In the genomic region with DNA sequence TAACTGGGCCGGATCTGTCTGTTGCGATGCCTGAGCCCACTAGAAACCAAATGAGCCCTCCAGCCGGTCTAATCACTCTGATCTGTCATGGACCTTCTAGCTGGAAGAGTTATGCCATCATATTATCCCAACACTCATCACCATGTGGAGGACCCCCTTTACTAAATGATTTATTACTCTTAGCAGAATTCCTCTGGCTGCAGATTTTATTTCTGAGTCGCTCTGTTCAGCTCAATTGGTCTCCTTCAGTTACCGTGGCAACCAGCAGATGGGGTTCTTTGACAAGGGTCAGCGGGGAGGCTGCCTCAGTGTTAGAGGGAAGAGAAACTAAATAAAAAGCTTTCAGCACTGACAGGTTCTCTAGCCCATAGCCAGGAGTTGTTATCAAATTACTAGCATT, we compare ENCODE assay signal across 7 mouse cellular contexts.
DNase-seq lines count a peak whose midpoint lies in the region; ATAC-seq lines count a peak whose summit lies in the region.

No protein-coding gene starts in this region.

- H3K9ac ChIP-seq in forebrain, embryonic 15.5 days (replicated peaks) = no peak overlapping the region

- H3K9me3 ChIP-seq in forebrain, embryonic 15.5 days = no peaks in the 10 kb centered on the region

- H3K36me3 ChIP-seq in forebrain, embryonic 15.5 days = no peaks in the 10 kb centered on the region

- 7% methylated on average over 6 of the region's 6 CpGs for WGBS in forebrain, embryonic 15.5 days

- peak; percentile 51 for DNase-seq in right cerebral cortex, postnatal 4 days
- DNase-seq in right cerebral cortex, postnatal 14 days = no peak
- peak; percentile 35 for DNase-seq in lung, postnatal 36 days
- DNase-seq in spleen, postnatal 36 days (ENCODE audit: low spot score in 2 of 2) = peak; percentile 75
- DNase-seq in frontal cortex, adult 2 months (ENCODE audit: extremely low spot score in 1 of 2, low spot score in 1 of 2) = no peak

- ATAC-seq in forebrain, embryonic 15.5 days (replicated peaks) = peak; percentile 44
- no peak for ATAC-seq in activated CD4-positive, CD25-positive, alpha-beta regulatory T cell, adult 4 months

- H3K4me2 ChIP-seq in forebrain, embryonic 15.5 days (replicated peaks) = no peak overlapping the region

- H3K4me1 ChIP-seq in forebrain, embryonic 15.5 days = peaks cover 75% of the 10 kb centered on the region

- H3K4me3 ChIP-seq in forebrain, embryonic 15.5 days = no peak overlapping the region

- peak overlapping the region; percentile 99 for H3K27ac ChIP-seq in forebrain, embryonic 15.5 days (replicated peaks)

- H3K27me3 ChIP-seq in forebrain, embryonic 15.5 days = no peaks in the 10 kb centered on the region

Comparison
In these comparisons a context has a peak if more than half of its experiments do, and no peak if none do; other contexts are left out.
1. DNase-seq: peak in right cerebral cortex, postnatal 4 days (single experiment), lung, postnatal 36 days (single experiment) and spleen, postnatal 36 days (2 of 2); none in right cerebral cortex, postnatal 14 days (single experiment) and frontal cortex, adult 2 months (0 of 2).